Mouse (Mus musculus): Measurements from ENCODE around the gene Pih1d2.
A peak's percentile ranks its signal among the peaks of the same experiment; 100 is the strongest.

The Pih1d2 gene

DNA sequence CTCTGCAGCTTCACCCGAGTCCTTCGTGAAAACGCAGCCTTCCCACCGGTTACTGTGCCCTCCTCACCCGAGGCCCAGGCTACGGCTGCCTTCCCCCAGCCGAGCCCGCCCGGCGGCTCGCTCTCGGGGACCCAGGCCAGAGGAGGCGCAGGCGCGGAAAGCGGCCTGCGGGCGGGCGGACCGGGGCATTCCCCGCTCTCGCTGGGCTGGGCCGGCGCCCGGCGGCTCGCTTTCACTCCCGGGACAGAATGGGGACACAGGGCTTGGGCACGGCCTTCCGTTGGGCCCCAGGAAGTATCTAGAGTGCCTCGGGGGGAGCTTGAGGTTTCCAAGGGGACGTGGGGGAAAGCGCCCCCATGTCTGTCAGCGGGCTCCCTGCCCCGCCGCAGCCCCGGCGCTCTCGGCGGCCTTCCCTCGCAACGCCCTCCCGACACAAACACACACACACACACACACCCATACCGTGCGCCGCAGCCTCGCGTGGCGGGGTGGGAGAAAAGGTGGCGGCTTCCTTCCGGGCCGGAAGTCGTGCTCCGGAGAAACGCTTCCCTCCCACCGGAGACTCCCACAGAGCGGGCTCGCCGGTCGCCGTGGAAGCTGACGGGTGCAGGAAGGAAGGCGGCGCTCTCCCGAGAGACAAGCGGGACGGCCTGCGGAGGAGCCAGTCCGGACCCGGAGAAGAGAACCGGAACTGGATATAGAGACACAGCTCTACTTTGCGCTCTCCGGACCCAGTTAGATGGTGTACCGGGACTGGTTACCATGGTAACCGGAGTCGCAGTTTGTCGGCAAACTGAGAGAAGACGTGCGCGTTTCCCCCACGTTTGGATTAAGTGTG lies at the start of gene Pih1d2, which contains the start of gene Nkapd1:
Gene Pih1d2, plus strand, starts transcription at position 556 of the 838 bp plus-strand sequence.
Gene Nkapd1, minus strand, starts transcription at position 699 of the 838 bp plus-strand sequence.
- DNase-seq (ENCODE audit: low spot score in 2 of 2), result peak; percentile 83 to 88

- no peak for DNase-seq (ENCODE audit: low spot score in 2 of 2)
Observed at GRCm38 (mm10) chr9:50567372-50567771, 49.7 kb upstream of the Pih1d2 start.

GRCm38 (mm10) chr9:50567881-50568280 lies 49.2 kb upstream of the Pih1d2 start:
- DNase-seq (ENCODE audit: low spot score in 2 of 2), result no peak

- no peak for DNase-seq (ENCODE audit: low spot score in 2 of 2)
Observed at GRCm38 (mm10) chr9:50569599-50570525, 47.3 kb upstream of the Pih1d2 start.

- DNase-seq (ENCODE audit: low spot score in 2 of 2), result no peak
Observed at GRCm38 (mm10) chr9:50580370-50580769, 36.8 kb upstream of the Pih1d2 start.

GRCm38 (mm10) chr9:50585145-50585818 lies 31.8 kb upstream of the Pih1d2 start:
- no peak for DNase-seq (ENCODE audit: low spot score in 2 of 2)

DNA sequence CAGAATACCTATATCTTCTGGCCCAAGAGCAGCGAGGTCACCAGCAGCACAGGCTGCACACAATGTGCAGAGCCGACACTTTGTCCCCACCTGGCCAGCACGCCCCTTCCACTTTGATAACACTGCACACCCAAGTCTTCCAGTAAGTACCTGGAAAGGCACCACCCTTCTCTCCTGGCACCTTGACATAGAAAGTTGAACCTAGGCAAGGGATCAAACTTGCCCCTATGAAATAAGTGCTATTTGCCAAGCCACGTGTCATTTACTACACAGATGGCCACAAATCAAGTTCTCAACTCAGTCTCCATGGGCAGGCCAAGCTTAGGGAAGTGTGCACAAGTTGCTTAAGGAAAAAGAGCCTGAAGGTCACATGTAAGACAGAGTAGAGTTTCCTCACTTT lies 30.2 kb upstream of the Pih1d2 start:
- no peak for DNase-seq (ENCODE audit: low spot score in 2 of 2)

GRCm38 (mm10) chr9:50590856-50591518 lies 26.1 kb upstream of the Pih1d2 start:
- no peak for DNase-seq (ENCODE audit: low spot score in 2 of 2)

- DNase-seq (ENCODE audit: low spot score in 2 of 2), result no peak
Observed at GRCm38 (mm10) chr9:50592955-50593354, 24.2 kb upstream of the Pih1d2 start.

DNA sequence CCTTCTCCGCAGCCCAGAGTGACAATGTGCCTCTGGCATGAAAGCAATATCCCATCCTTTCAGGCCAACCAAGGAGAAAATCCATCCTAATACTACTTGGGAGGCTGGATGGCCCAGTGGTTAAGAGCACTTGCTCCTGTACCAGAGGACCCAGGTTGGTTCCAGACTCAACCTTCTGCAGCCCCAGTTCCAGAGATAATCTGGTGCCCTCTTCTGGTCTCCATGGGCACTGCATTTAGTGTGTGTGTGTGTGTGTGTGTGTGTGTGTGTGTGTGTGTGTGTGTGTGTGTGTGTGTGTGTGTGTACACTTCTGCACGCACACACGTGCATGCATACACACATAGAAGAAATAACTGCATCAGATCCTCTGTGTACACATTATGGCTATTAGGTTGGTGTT lies 23.6 kb upstream of the Pih1d2 start:
- DNase-seq (ENCODE audit: low spot score in 2 of 2), result no peak

GRCm38 (mm10) chr9:50594794-50595417 lies 22.2 kb upstream of the Pih1d2 start:
- no peak for DNase-seq (ENCODE audit: low spot score in 2 of 2)

GRCm38 (mm10) chr9:50596973-50597372 lies 20.1 kb upstream of the Pih1d2 start:
- DNase-seq (ENCODE audit: low spot score in 2 of 2), result no peak

- no peak for DNase-seq (ENCODE audit: low spot score in 2 of 2)
Observed at GRCm38 (mm10) chr9:50601536-50601935, 15.6 kb upstream of the Pih1d2 start.

DNA sequence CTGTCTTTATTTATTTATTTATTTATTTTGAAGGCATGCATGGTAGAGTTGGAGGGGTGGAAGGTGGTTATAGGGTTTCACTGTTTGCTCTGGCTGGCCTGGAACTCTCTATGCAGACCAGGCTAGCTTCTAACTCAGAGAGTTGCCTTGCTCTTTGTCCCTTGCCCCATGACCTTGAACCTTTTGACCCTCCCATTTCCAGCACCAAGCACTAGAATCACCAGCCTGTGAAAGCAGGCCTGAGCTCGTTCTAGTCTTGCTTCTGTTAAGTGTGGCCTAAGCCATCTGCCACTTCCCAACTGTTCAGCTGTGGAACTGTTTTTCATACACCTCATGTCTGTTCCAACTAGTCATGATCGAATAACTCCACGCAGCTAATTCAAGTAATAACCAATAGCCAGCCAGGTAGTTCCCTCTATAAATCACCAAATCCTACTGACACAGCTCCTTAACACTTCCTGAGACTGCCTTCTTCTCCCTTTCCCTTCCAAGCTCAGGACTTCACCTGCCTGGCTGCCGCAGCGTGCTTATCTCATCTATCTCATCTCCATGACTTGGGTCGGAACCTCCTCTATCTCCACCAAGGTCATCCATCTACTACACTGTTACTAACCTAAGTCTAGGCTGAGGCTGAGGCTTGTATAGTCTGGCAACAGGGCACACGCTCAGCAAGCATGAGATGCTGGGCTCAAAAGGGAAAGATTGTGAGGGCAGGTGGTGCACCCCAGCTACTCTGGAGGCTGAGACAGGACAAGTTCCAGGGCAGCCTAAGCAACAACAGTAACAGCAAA lies 14.9 kb upstream of the Pih1d2 start:
- DNase-seq (ENCODE audit: low spot score in 2 of 2), result no peak

DNA sequence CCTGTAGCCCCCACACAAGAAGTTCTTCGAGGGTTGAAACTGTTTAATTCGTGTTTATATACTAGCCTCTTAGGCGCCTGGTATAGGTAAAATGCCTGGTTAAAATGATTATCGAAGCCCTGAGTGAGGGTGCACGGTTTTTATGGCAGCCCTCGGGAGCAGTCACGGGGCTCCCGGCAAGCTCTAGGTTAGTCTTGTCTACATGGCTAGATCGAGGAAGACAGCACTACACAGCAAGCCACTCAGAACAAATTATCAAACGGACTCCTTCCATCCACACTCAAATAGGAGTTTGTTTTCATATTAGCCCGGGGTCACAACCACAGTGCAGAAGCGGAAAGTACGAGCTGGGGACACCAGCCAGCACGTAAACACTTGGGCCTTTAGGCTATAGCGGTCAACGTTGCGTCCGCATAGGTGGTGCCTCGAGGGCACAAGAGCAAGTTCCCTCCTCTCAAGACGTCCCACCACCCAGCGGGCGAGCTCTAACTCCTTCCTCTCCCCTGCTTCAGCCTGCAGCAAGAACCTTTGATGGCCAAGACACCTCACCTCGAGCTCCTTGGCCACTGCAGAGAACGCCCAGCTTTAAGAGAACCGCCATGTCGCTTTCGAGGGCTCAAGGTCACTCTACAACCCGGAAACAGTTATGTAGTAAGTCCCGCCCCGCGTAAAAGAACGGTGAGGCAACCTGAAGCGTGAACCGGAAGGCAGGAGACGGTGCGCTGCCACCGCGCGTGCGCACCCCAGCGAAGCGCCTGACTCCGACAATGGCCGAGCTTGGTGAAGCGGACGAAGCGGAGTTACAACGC lies 13.7 kb upstream of the Pih1d2 start, which contains the start of the genes Sdhd and Timm8b:
Gene Sdhd, minus strand, starts transcription at position 624 of the 809 bp plus-strand sequence.
Gene Timm8b, plus strand, starts transcription at position 722 of the 809 bp plus-strand sequence.
- peak; percentile 93 for DNase-seq (ENCODE audit: low spot score in 2 of 2)

GRCm38 (mm10) chr9:50603998-50604324 lies 13.2 kb upstream of the Pih1d2 start:
- DNase-seq (ENCODE audit: low spot score in 2 of 2), result no peak

DNA sequence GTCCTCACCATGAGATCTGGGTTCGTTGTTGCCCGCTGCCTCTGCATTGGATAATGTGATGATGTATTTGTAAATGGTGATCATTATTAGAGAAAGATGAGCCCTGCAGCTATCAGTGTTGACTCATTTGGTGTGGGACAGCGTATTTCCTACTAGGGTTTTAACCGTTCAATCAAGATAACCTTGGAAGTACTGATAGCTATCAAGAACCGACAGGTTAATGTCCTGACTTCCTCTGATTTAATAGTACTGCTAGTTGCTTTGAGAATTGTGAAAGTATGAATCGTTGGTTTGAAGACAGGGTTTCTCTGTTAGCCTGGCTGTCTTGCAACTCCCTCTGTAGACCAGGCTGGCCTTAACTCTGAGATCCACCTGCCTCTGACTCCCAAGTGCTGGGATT lies 12.8 kb upstream of the Pih1d2 start:
- no peak for DNase-seq (ENCODE audit: low spot score in 2 of 2)

DNA sequence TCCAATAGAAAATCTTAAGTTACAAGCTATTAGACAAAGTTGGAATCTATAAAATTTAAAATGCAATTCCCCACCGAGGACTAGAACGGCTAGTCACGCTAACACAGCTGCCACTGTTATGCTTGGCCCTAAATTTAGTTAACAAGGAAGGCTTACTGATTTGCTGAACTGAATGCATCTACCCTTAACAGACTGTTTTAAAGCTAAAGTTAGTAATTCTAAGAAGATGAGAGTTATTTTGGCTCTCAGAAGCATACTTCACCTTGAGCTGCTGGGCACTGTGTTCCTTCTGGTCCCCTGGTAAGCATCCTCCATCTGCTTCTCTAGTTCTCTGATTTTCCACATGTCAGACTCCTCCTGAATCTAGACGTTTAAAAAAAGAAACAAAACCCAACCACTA lies 5.0 kb upstream of the Pih1d2 start:
- DNase-seq (ENCODE audit: low spot score in 2 of 2), result no peak

DNA sequence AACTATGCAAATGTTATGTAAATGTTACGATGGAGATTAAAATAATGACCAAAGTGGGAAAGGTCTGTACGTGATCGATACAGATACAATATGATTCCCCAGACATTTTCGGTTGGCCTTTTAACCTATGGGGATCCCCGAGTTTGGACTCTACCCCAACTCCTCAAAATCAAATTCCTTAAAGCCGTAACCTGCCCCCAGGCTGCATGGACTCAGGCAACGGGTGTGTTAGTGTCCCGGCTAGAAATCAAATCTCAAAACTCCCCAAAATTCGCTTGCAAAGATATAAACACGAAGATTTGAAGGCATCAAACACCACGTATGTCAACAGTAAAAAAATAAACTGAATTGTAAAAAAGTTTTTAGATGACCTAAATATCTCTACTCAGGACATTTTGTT lies 960 bp upstream of the Pih1d2 start:
- DNase-seq (ENCODE audit: low spot score in 2 of 2), result no peak
